In genomic region chr1:131233527-131233926, GRCm38 (mm10) we compare ENCODE assay signal across 15 mouse cellular contexts.
"Had no signal": no experiment of that assay in that cellular context is flagged by ENCODE, and none has a peak within 500 bp of the region (broad histone marks: within the 10 kb centered on the region; RNA-seq: fewer than 3 reads in every experiment).

No protein-coding gene starts in this region.

- H3K4me2 ChIP-seq: liver, embryonic 13.5 days; midbrain, embryonic 12.5 days; neural tube, embryonic 13.5 days had no signal

- ATAC-seq: midbrain, embryonic 16.5 days had no signal

- H3K9ac ChIP-seq: liver, embryonic 13.5 days; midbrain, embryonic 12.5 days; neural tube, embryonic 13.5 days had no signal

- H3K4me3 ChIP-seq: left cerebral cortex, adult 2 months; liver, embryonic 13.5 days; midbrain, embryonic 12.5 days; myocyte; neural tube, embryonic 13.5 days had no signal

- H3K9me3 ChIP-seq: liver, embryonic 13.5 days; midbrain, embryonic 12.5 days; neural tube, embryonic 13.5 days had no signal

- H3K36me3 ChIP-seq: liver, embryonic 13.5 days; midbrain, embryonic 12.5 days; neural tube, embryonic 13.5 days had no signal

- DNase-seq: kidney, postnatal 10 days; kidney, postnatal 36 days; layer of hippocampus, postnatal 36 days; liver, embryonic 13.5 days; lung, adult 2 months; lung, postnatal 14 days; lung, postnatal 4 days; retina, postnatal 1 day; thymus, adult 18-20 months; thymus, postnatal 36 days had no signal

- H3K27ac ChIP-seq: left cerebral cortex, adult 2 months; liver, embryonic 13.5 days; midbrain, embryonic 12.5 days; neural tube, embryonic 13.5 days had no signal

- H3K27me3 ChIP-seq: neural tube, embryonic 13.5 days had no signal

- H3K4me1 ChIP-seq: midbrain, embryonic 12.5 days; neural tube, embryonic 13.5 days had no signal
